Mouse (Mus musculus): ENCODE results near the gene Tnk1.

DNA sequence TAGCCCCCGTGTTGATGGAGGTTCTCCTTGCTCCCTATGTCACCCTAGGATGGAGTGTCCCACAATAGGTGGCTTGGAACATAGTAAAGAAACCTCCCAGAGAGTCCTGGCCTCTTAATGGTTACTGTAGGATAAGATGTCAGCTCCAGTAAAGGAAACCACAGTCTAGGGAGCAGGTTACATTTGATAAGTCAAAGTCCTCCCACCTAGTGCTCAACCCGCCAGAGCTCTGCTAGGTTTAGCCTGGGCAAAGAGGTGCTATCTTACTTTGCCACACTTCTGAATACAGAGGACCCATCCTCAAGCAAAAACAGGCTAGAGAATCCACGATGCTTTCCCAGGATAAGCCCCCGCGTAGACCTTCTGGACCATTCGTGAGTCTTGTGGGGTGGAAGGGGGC lies 20.4 kb upstream of the Tnk1 start:
- TF ChIP-seq CTCF (IDR thresholded peaks at IDR 0.05; ENCODE audit: extremely low read depth, insufficient read depth, insufficient read length, insufficient replicate concordance), result no peak
- no peak for TF ChIP-seq POLR2A (IDR thresholded peaks at IDR 0.05; ENCODE audit: low read depth, low read length)
